Mouse (Mus musculus): Measurements from ENCODE around the gene Ets1.

- TF ChIP-seq CTCF (IDR thresholded peaks at IDR 0.05; ENCODE audit: low read depth) (no peak), EP300 (optimal IDR thresholded peaks at IDR 0.05) (no peak)
Measured at GRCm38 (mm10) chr9:32722205-32722604, 86.2 kb downstream of the Ets1 start.

All from stomach, postnatal 0 days (tissue).